In genomic region chr2:24935057-24935796, GRCm38 (mm10) we compare ENCODE assay signal across 8 mouse cellular contexts. TPM values are rescaled to one million over a fixed set of nuclear protein-coding genes. Genes with fewer than 3 reads are reported as not detected.
DNase-seq lines count a peak whose midpoint lies in the region; ATAC-seq and TF ChIP-seq lines count a peak whose summit lies in the region.

Arrdc1 (minus strand) TSS chr2:24935252.

- no peaks in the 10 kb centered on the region for H3K27me3 ChIP-seq in ES-Bruce4 (ENCODE audit: control insufficient read depth, insufficient read depth, low read length, poor library complexity, severe bottlenecking)
- 0 out of 2 replicates have a peak, but pooled peaks cover 4% of the 10 kb centered on the region for H3K27me3 ChIP-seq in forebrain, embryonic 13.5 days
- no peaks in the 10 kb centered on the region for H3K27me3 ChIP-seq in liver, postnatal 0 days (ENCODE audit: insufficient read depth, low read length)
- no peaks in the 10 kb centered on the region for H3K27me3 ChIP-seq in neural tube, embryonic 14.5 days (ENCODE audit: control insufficient read depth, insufficient read depth, low read length)

- H3K4me3 ChIP-seq in ES-Bruce4 (ENCODE audit: low read depth, low read length), result peak within 1 kb of the TSS; percentile 87
- peak within 1 kb of the TSS; percentile 62 for H3K4me3 ChIP-seq in forebrain, embryonic 13.5 days
- H3K4me3 ChIP-seq in liver, postnatal 0 days (ENCODE audit: low read depth, low read length), result peak within 1 kb of the TSS; percentile 76
- H3K4me3 ChIP-seq in neural tube, embryonic 14.5 days (ENCODE audit: low read depth, low read length), result peak within 1 kb of the TSS; percentile 64

- TF ChIP-seq EP300 in ES-Bruce4 (IDR thresholded peaks at IDR 0.05; ENCODE audit: insufficient read depth, low read depth, low read length), result peak; percentile 5; the same call in 1 of the 2 replicates
- no peak for TF ChIP-seq EP300 in liver, postnatal 0 days (IDR thresholded peaks at IDR 0.05; ENCODE audit: low read depth)

- no peaks in the 10 kb centered on the region for H3K4me1 ChIP-seq in ES-Bruce4 (ENCODE audit: control insufficient read depth, insufficient read depth, low read length)
- peaks cover 13% of the 10 kb centered on the region for H3K4me1 ChIP-seq in forebrain, embryonic 13.5 days
- peaks cover 18% of the 10 kb centered on the region for H3K4me1 ChIP-seq in liver, postnatal 0 days (ENCODE audit: insufficient read depth)
- 0 out of 2 replicates have a peak, but pooled peaks cover 6% of the 10 kb centered on the region for H3K4me1 ChIP-seq in neural tube, embryonic 14.5 days (ENCODE audit: control insufficient read depth, insufficient read depth, low read length)

- ATAC-seq in cerebellum, adult (ENCODE audit: insufficient number of reproducible peaks, low FRiP score, low TSS enrichment), result peak; percentile 74
- peak; percentile 95 for ATAC-seq in forebrain, embryonic 13.5 days
- peak; percentile 91 for ATAC-seq in liver, postnatal 0 days
- peak; percentile 93 for ATAC-seq in neural tube, embryonic 14.5 days (ENCODE audit: low read depth)

- no peak for TF ChIP-seq CTCF in ES-Bruce4 (IDR thresholded peaks at IDR 0.05; ENCODE audit: low read depth, low read length)
- TF ChIP-seq CTCF in liver, postnatal 0 days (IDR thresholded peaks at IDR 0.05; ENCODE audit: low read depth), result peak; percentile 78

- H3K9ac ChIP-seq in ES-Bruce4 (ENCODE audit: low read depth, poor library complexity, severe bottlenecking), result peak within 1 kb of the TSS; percentile 72
- H3K9ac ChIP-seq in forebrain, embryonic 13.5 days, result peak within 1 kb of the TSS; percentile 63
- peak within 1 kb of the TSS; percentile 83 for H3K9ac ChIP-seq in liver, postnatal 0 days (replicated peaks)
- H3K9ac ChIP-seq in neural tube, embryonic 14.5 days (replicated peaks; ENCODE audit: low read depth, low read length), result peak within 1 kb of the TSS; percentile 78

- under 1% methylated on average over 48 of the region's 49 CpGs for WGBS in forebrain, embryonic 13.5 days
- 1% methylated on average over 49 of the region's 49 CpGs for WGBS in large intestine, adult 2 months
- WGBS in liver, postnatal 0 days (ENCODE audit: insufficient replicate concordance), result under 1% methylated on average over 48 of the region's 49 CpGs
- under 1% methylated on average over 48 of the region's 49 CpGs for WGBS in neural tube, embryonic 14.5 days

- no peaks in the 10 kb centered on the region for H3K9me3 ChIP-seq in ES-Bruce4 (replicated peaks; ENCODE audit: control insufficient read depth, insufficient read depth, low read length, poor library complexity, severe bottlenecking)
- no peaks in the 10 kb centered on the region for H3K9me3 ChIP-seq in forebrain, embryonic 13.5 days (replicated peaks)
- no peaks in the 10 kb centered on the region for H3K9me3 ChIP-seq in liver, postnatal 0 days (ENCODE audit: low read length)
- no peaks in the 10 kb centered on the region for H3K9me3 ChIP-seq in neural tube, embryonic 14.5 days (ENCODE audit: control insufficient read depth, low read length)

- peak; percentile 91 to 94 for DNase-seq in heart, postnatal 10 days
- peak; percentile 95 for DNase-seq in large intestine, adult 2 months (ENCODE audit: low read depth, low spot score)
- peak; percentile 96 for DNase-seq in liver, postnatal 0 days
- DNase-seq in testis, postnatal 10 days (ENCODE audit: low spot score), result peak; percentile 96

- peak; percentile 97 for TF ChIP-seq POLR2A in ES-Bruce4 (IDR thresholded peaks at IDR 0.05; ENCODE audit: insufficient read depth, low read length)

- peak within 1 kb of the TSS; percentile 78 for H3K4me2 ChIP-seq in forebrain, embryonic 13.5 days
- peak within 1 kb of the TSS; percentile 96 for H3K4me2 ChIP-seq in liver, postnatal 0 days (ENCODE audit: low read depth, low read length)
- peak within 1 kb of the TSS; percentile 82 for H3K4me2 ChIP-seq in neural tube, embryonic 14.5 days (ENCODE audit: low read depth, low read length)

- H3K36me3 ChIP-seq in ES-Bruce4 (ENCODE audit: control insufficient read depth, insufficient read depth, low read length, poor library complexity, severe bottlenecking), result no peaks in the 10 kb centered on the region
- no peaks in the 10 kb centered on the region for H3K36me3 ChIP-seq in forebrain, embryonic 13.5 days (ENCODE audit: poor library complexity, severe bottlenecking)
- H3K36me3 ChIP-seq in liver, postnatal 0 days (replicated peaks; ENCODE audit: insufficient read depth, low read length), result no peaks in the 10 kb centered on the region
- no peaks in the 10 kb centered on the region for H3K36me3 ChIP-seq in neural tube, embryonic 14.5 days (ENCODE audit: control insufficient read depth, insufficient read depth, low read length)

- peak within 1 kb of the TSS; percentile 57 for H3K27ac ChIP-seq in ES-Bruce4 (ENCODE audit: insufficient read depth, low read length)
- H3K27ac ChIP-seq in forebrain, embryonic 13.5 days, result no peak within 1 kb of the TSS
- peak within 1 kb of the TSS; percentile 89 for H3K27ac ChIP-seq in liver, postnatal 0 days (ENCODE audit: low read depth)
- no peak within 1 kb of the TSS for H3K27ac ChIP-seq in neural tube, embryonic 14.5 days (ENCODE audit: low read depth, low read length)

- intact Hi-C loops in heart, postnatal 10 days (cut with DNase I), result no loop called here

RNA-seq across cellular contexts. Expression of gene Arrdc1, which starts in this region (rescaled TPM):
- polyA plus RNA-seq in ES-Bruce4 (2011; ENCODE audit: insufficient read depth, insufficient read length, low read depth, missing spikeins), result 26.9 and 34.9 TPM in 2 replicates
- 19.1 and 21.5 TPM in 2 replicates for polyA plus RNA-seq in forebrain, embryonic 13.5 days (2015; fragmentation: Nextera tagmentation; extraction: Ambion mirVana)
- total RNA-seq in heart, postnatal 10 days (2021), result 10 to 100 TPM; 11.1 to 12.3 TPM
- polyA plus RNA-seq in large intestine, adult 2 months (2012; rRNA removed), result 175 and 179 TPM in 2 replicates
- polyA plus RNA-seq in liver, postnatal 0 days (2015; fragmentation: Nextera tagmentation; extraction: Ambion mirVana), result 16.2 and 16.7 TPM in 2 replicates
- polyA plus RNA-seq in neural tube, embryonic 14.5 days (2014; fragmentation: Nextera tagmentation; extraction: Ambion mirVana), result 30.2 and 31.6 TPM in 2 replicates

Comparison
In these comparisons a context has a peak if more than half of its experiments do, and no peak if none do; other contexts are left out.
1. H3K27ac ChIP-seq: peak in ES-Bruce4 (single experiment) and liver, postnatal 0 days (single experiment); none in forebrain, embryonic 13.5 days (single experiment) and neural tube, embryonic 14.5 days (single experiment).
2. Peak in every context shown above with its lines, with median percentiles within 50 percentile points of each other: H3K4me3 ChIP-seq, H3K9ac ChIP-seq, ATAC-seq, H3K4me2 ChIP-seq and DNase-seq.